Mouse (Mus musculus) heart, postnatal 0 days (tissue): ENCODE results near the gene Bcas3.

Experiments
- CTCF ChIP-seq: IDR thresholded peaks from 2 replicates; pipeline ENCODE4 v1.5.1; 2016; ENCODE audit warnings: antibody characterized with exemption, control low read depth, low read depth
- EP300 ChIP-seq: IDR thresholded peaks from 2 replicates; pipeline ENCODE4 v1.6.1; 2016; ENCODE audit warnings: antibody characterized with exemption, low read depth

DNA sequence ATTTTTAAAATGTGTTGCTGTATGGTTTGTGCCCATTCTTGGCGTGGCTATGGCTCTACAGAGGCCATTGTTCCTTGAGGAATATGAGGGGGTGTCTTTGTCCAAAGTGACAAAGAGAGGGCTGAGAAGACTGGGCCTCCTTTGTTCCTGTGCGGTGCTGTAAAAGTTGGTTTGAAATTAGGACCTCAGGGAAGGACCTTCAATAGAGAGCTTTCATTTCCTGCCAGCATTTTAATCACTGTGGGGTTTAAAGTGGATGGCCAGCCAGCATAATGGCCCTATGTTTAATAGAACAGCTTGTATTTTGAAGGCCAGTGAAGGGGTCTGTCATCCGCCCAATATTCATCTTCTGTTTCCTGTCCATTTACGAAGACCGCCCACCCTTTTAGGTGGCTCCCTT, 325.7 kb downstream of the Bcas3 start:
- no peak for TF ChIP-seq CTCF
- TF ChIP-seq EP300, result no peak
